Mouse (Mus musculus): ENCODE data around the gene Prdm8.

The Prdm8 gene

DNA sequence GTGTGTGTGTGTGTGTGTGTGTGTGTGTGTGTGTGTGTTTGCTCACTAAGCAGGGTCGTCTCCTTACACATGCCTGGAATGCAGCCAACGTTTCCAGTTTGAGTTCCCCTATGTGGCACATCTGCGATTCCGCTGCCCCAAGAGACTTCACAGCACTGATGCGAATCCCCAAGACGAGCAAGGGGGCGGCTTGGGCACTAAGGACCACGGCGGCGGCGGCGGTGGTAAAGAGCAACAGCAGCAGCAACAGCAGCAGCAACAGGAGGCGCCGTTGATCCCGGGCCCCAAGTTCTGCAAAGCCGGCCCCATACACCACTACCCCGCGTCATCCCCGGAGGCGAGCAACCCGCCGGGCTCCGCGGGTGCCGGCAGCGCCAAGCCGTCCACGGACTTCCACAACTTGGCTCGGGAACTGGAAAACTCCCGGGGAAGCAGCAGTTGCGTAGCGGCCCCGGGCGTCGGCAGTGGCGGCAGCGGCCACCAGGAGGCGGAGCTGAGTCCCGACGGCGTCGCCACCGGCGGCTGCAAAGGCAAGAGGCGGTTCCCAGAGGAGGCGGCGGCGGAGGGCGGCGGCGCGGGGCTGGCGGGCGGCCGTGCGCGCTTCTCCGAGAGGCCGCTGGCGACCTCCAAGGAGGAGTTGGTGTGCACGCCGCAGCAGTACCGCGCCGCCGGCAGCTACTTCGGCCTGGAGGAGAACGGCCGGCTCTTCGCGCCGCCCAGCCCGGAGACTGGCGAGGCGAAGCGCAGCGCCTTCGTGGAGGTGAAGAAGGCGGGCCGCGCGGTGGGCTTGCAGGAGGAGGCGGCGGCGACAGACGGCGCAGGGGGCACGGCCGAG lies 18.2 kb downstream of the Prdm8 start:
- DNase-seq (ENCODE audit: low read depth) = peak; percentile 79

GRCm38 (mm10) chr5:98185806-98186751 lies 19.1 kb downstream of the Prdm8 start:
- DNase-seq (ENCODE audit: low read depth) = peak; percentile 24

DNA sequence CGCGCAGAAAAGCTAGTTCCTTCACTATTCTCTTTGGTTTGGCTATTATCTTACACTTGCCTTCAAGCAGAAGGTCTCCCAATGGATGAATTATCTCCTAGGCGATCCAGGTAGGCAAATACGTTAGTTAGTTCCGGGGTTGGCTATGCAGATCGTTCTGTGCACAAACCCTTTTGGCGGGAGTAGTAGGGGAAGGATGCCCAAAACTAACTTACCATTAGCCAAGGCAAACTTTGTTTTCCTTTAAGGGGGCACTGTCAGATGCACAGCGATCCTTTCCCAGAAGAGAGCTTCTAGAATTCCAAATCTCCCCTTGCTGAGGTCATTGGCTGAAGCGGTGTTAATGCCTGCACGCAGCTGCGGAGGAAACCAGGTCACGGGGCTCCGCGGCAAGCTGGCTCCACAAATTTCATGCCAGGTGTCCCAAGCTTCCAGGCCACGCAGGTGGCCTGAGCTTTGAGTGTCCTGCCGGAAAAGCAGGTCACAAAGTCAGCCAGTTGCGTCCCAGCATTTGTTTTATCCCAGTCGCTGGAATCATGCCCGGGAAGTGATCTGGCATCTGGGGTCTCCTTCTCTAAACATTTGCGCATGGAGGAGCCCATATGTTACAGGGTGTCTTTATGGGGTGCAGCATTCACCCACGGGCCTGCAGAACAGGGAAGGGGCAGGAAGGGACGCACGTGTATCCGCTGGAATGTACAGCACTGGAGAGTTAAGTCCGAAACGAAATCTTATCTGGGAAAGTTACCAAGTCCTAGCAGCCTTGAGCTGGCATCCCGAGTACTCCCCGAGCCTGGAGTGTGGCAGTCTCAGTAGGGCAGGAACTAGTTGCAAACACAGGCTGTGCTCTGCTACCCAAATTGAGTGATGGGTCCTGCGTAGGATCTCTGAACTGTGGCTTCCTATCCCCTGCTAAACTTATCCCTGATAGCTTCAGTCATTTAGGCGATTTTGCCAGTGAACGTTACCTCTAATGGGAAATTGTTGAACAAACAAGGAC lies 22.5 kb downstream of the Prdm8 start:
- no peak for DNase-seq (ENCODE audit: low read depth)

GRCm38 (mm10) chr5:98192295-98192983 lies 25.4 kb downstream of the Prdm8 start:
- DNase-seq (ENCODE audit: low read depth) = no peak

DNA sequence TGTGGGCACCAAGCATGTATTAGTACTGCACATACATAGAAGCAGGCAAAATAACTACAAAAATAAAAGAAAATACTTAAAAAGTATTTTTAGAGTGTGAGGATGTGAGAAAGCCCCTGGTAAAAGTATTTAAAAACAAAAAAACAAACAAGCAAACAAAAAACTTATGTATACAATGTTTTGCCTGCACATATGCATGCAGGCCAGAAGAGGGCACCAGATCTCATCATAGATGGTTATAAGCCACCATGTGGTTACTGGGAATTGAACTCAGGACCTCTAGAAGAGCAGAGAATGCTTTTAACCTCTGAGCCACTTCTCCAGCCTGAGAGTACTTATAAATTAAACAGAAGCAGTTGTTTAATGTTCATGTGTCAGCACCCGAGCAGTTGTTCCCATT lies 28.0 kb downstream of the Prdm8 start:
- no peak for DNase-seq (ENCODE audit: low read depth)

DNA sequence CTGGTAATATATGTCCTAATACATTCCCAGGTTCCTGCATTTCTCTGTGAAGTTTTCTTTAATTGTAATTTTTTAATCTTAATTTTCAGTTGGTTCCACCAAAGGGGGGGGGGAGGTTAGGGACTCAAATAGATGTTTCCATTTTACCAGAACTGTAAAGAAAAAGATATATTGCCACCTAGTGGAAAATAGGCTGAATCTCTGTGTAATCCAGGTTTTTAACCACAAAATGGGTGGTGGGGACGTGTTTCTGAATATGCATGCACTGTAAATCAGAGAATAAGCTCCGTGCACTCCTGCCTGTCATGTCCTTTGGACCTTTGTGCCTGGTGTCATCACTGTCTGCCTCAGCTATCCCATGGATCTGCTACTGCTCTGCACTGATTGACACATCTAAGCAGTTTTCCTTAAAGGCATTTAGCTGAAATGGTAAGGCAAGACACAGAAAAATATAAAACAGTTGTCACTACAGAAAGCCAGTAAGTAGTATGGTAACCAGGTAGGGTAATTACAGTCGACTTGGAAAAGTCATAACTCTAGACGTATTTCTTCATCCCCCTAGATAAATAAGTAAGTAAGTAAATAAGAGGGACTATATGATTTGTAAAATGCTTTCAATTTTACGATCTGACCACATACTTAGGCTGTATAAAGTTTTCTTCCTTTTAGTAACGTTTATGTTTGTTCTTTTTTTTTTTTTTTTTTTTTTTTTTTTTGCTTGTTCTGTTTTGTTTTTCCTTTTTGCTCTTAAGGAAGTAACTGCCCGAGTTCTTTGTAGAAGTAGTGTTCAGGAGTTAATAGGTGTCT lies 31.6 kb downstream of the Prdm8 start:
- no peak for DNase-seq (ENCODE audit: low read depth)

DNA sequence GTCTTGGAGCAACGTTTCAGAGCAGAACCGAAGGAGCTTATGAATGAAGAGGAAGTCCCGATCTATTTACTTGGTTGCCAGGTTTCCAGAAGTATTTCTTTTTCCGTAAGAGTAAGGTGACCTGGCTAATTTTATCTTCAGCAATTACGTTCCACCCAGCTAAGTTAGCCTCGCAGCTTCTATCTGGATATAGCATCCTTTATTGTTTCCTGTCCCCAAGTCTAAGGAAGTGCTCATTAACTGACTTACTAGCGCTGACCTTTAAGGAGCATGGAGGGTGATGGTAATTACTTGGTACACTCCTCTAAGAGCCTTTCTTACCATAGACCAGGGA lies 32.2 kb downstream of the Prdm8 start:
- DNase-seq (ENCODE audit: low read depth) = no peak

- no peak for DNase-seq (ENCODE audit: low read depth)
These were observed 34.6 kb downstream of the Prdm8 start for GRCm38 (mm10) chr5:98201606-98202005.

DNA sequence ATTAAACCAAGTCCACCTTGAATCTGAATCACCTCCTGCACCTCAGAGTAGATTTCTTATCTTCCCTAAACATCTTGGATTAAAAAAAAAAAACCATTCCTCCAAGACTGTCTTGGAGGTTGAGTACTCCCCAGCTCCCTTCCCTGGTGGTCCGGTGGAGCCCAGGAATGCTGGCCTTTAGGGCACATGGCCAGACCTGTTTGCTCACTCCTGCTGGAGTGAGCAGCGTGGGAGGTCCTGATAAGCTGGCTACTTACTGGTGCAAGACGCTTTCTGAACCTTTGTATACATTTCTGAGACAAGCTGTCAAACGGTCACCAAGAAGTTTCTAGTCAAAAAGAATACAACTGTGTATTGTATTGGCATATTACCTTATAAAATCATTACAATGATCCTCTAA lies 36.0 kb downstream of the Prdm8 start:
- no peak for DNase-seq (ENCODE audit: low read depth)

DNA sequence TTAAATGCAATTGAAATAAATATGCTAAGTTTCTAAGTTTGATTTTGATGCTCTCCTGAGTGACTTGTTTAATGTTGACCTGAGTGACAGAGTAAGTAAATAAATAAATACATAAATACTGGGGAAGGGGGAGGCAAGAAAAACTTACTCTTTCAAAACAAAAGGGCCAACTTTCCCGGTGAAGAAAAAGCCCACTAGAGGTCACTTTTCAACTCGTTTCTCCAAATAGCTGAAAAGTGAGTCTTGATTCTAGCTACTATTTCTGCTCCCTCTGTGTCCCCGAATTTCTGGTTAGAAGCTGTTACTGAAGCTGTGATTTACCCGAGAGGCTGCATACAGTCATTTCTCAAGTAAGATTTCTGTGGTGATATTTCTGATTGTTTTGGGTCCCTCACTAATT lies 45.5 kb downstream of the Prdm8 start:
- DNase-seq (ENCODE audit: low read depth) = no peak

DNA sequence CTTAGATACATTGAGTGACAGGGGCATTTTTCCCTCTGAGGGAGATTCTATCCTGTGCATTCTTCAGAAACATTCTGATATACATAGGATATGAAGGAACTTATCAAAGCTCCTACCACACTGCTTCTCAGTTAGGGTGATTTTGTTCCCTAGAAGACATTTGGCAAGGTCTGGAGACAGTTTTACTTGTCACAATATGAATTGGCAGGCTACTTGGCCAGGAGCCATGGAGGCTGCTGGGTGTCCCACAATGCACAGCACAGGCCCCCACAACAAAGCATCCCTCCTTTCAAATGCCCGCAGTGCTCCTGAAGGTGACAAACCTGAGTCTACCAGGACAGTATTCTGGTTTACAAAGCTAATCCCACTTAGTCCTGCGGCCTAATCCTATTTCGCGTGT lies 55.0 kb downstream of the Prdm8 start:
- no peak for DNase-seq (ENCODE audit: low read depth)

- DNase-seq (ENCODE audit: low read depth) = no peak
These were observed 59.7 kb downstream of the Prdm8 start for GRCm38 (mm10) chr5:98226710-98227109.

GRCm38 (mm10) chr5:98229456-98229855 lies 62.5 kb downstream of the Prdm8 start:
- DNase-seq (ENCODE audit: low read depth) = no peak

DNA sequence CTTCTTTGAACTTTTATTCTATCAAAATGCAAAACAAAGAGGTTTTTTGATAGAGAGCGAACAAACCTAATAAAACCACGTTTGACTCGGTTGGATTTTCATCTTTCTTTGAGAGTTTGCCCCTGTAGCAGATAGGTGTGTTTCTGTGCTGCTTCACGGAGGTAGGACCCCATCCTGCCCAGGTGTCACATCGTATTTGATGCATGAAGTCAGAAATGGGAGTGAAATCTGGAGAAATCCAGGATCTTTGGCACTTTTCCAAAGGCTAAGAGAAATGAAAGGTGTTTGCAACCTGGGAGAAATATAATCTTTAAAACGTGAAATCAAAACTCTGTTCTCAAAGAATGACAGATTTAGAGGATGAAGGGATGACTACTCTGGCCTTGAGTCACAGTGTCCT lies 71.5 kb downstream of the Prdm8 start:
- no peak for DNase-seq (ENCODE audit: low read depth)
